Mouse (Mus musculus) ovary, postnatal 14 days (tissue): ENCODE measurements around the gene Ubr7.

ENCODE experiments used
- DNase-seq: peaks from one replicate; pipeline ENCODE4 v3.0.0; 2022; ENCODE audit warnings: low spot score

Ubr7 gene

GRCm38 (mm10) chr12:102757689-102758402 is at the start of gene Ubr7, which contains the start of the genes Gm28051 and Gon7:
Gene Ubr7 (plus strand): TSS chr12:102757967.
Gene Gm28051 (minus strand): TSS chr12:102757765.
Gene Gon7 (minus strand): TSS chr12:102757803.
- DNase-seq = peak; percentile 89

- no peak for DNase-seq
These were observed 49.5 kb upstream of the Ubr7 start for GRCm38 (mm10) chr12:102708220-102708619.

- DNase-seq = no peak
These were observed 47.9 kb upstream of the Ubr7 start for GRCm38 (mm10) chr12:102709896-102710295.

DNA sequence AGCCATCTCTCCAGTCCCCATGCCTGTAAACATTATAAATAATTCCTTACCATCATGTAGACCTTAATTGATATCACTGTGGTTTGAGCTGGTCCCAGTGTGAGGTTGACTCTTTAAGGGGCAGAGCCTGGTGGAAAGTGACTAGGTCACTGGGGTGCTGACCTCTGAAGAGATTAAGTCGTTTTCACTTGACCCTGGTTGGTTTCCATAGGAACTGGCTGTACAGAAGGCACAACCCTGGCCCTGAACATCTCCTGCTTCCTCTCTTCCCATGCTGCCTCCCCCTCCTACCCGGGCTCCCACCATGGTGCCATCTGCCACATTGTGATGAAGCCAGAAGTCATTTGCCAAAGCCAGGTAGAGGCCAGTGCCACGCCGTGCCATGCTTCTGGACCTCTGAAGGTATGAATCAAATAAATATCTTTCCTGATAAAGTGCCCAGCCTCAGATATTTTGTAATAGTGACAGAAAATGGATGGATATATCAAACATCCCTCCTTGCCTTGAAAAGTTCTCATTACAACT is 46.9 kb upstream of the Ubr7 start:
- no peak for DNase-seq

- no peak for DNase-seq
These were observed 44.5 kb upstream of the Ubr7 start for GRCm38 (mm10) chr12:102713153-102713865.

- DNase-seq = no peak
These were observed 43.7 kb upstream of the Ubr7 start for GRCm38 (mm10) chr12:102714116-102714515.

DNA sequence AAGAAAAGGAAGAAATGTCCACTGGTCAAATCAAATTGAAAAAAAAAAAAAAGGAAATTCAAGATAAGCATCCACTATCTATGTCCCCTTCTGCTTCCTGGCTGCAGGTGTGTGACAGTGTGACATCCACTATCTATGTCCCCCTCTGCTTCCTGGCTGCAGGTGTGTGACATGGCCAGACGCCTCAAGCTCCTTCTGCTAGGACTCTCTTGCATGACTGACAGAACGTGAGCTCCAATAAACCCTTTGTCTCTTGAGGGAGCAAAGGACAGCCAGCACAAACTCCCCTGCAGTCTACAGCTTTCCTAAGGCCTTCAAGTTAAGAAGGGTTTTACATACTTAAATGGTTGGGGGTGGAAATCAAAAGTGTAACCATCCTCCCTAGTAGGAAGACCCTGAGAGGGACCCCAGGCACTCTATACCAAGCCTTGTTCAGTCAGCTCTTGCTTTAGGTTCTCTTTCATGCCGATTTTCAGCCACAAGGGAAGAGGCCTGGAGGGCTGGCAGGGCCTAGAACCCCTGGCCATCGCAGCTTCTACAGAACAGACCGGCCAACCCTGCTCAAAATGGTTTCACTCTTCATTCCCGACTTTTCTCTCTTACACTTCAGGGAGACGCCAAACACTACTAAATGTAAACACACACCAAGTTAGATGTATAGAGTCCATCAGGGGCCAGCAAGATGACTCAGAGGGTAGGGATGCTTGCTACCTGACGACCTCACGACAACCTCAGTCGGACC is 42.9 kb upstream of the Ubr7 start:
- DNase-seq = no peak

DNA sequence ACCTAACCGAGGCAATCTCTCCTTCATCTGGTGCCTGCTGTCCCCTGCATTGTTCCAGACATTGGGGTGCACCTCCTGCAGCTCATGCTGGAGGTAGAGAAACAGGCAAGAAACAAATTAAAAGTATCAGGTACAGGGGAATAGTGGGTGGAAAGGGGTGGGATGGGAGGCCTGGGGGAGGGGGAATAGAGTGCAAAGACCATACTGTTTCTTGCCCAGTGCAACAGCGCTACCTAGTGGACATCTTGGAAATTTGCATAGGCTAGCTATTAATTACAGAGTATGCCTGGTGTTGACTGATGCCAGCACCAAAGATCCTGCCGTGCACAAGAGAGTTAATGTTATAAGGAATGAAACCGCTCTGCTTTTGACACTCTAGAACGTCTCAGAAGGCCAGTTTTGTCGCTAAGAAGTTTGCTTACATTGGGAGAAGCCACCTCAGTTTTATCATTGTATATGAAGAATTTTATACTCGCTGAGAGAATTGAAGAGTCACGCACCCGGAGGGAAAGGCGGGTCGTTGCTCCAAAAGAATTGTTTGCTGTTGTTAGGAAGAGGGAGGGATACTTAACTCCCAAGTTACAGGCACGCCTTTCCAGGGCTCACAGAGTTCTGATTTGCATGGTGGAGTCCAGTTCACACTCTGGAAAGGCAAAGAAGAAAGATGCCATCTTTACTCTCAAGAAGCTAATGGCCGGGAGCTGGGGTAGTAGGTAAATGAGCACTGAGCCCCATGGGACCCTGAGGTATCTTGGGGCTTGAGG is 38.0 kb upstream of the Ubr7 start:
- DNase-seq = no peak

- no peak for DNase-seq
These were observed 35.3 kb upstream of the Ubr7 start for GRCm38 (mm10) chr12:102722451-102722850.

- no peak for DNase-seq
These were observed 34.8 kb upstream of the Ubr7 start for GRCm38 (mm10) chr12:102722966-102723365.

- no peak for DNase-seq
These were observed 33.9 kb upstream of the Ubr7 start for GRCm38 (mm10) chr12:102723861-102724260.

- DNase-seq = no peak
These were observed 32.6 kb upstream of the Ubr7 start for GRCm38 (mm10) chr12:102725146-102725545.

GRCm38 (mm10) chr12:102725761-102726175 is 32.0 kb upstream of the Ubr7 start:
- no peak for DNase-seq

GRCm38 (mm10) chr12:102729855-102730797 is 27.6 kb upstream of the Ubr7 start:
- DNase-seq = peak; percentile 44

GRCm38 (mm10) chr12:102730798-102731619 is 26.8 kb upstream of the Ubr7 start:
- DNase-seq = no peak

- no peak for DNase-seq
These were observed 24.4 kb upstream of the Ubr7 start for GRCm38 (mm10) chr12:102733381-102733780.

GRCm38 (mm10) chr12:102739096-102739495 is 18.7 kb upstream of the Ubr7 start:
- DNase-seq = no peak

- DNase-seq = no peak
These were observed 17.5 kb upstream of the Ubr7 start for GRCm38 (mm10) chr12:102740285-102740684.

DNA sequence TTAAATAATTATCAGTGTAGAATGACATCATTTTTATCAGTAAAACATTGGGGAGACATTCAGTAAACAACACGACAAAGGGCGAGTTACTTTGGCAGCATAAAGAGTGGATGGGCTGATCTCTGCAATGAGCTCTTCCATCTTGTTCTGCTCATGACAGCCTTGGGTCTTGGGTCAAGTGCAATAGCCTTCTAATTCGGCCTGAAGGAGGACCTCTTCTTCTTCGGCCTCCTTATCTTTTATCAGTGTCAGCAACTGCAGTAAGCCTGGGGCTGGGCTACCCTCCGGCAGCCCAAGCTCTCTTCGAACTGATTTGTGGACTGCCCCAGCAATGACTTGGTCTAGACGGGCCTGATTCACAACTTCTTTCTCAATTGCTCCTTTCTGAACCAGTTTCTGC is 15.7 kb upstream of the Ubr7 start:
- DNase-seq = no peak
